Mouse (Mus musculus) activated CD4-positive, CD25-positive, alpha-beta regulatory T cell, adult 4 months (primary cell): Measurements from ENCODE around the gene Gm12185. TPM values are rescaled to one million over a fixed set of nuclear protein-coding genes. Genes with fewer than 3 reads are reported as not detected.
"Not testable (repeated sequence)": the region's sequence is repeated elsewhere in the genome, so short reads cannot be mapped to it uniquely, and the experiment has no call there.

Experiments
- ATAC-seq: one replicate; pipeline ENCODE4 v1.8.0; 2017
- polyA plus RNA-seq, 2 experiments: library from polyadenylated mRNA; unstranded; fragments of 100-300 nt; shearing (Covaris generic); gene quantifications; one replicate each; pipeline ENCODE4 v1.2.1; 2017

Gm12185 gene
- polyA plus RNA-seq, 2 experiments from 2014 or later = 4.9 to 7.3 TPM

DNA sequence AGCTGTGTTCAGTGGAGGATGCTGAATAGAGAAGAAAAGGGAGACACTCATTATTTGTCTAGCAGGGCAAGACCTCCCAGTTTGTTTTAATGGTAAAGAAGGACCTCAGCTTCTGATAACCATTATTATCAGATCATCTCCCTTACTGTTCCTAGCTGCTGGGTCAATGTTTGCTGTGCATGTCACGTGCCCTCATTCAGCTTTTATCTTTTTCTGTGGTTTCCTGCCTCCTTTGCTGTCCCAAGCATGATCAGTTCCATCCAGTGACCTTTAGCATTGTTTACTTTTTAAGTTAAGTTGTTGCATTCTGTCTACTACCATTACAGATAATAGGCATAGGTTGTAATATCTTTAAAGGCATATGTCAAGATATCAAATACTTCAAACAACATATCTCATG, 83.6 kb downstream of the Gm12185 start:
- no peak for ATAC-seq

DNA sequence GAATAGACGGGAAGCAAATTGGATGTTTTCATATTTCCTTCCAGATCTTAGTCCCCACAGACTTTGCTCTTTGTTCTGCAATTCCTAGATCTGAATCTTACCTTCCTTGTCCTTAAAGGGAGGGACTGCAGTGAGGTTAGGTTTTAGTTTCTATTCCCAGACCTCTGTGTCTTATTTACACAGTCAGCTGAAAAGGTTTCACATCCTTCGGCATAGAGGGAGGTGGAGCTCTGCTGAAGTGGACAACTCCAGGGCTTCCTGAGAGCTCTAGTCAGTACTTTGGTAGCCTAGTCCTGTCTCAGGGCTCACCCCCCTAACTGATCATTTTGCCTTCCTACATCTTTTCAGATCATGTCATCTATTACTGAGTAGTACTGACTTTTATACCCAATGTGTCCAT, 90.0 kb downstream of the Gm12185 start, which contains the start of gene Gm5431:
TSS of gene Gm5431 (minus strand) at position 194 of the 400 bp plus-strand sequence.
- ATAC-seq = no peak

DNA sequence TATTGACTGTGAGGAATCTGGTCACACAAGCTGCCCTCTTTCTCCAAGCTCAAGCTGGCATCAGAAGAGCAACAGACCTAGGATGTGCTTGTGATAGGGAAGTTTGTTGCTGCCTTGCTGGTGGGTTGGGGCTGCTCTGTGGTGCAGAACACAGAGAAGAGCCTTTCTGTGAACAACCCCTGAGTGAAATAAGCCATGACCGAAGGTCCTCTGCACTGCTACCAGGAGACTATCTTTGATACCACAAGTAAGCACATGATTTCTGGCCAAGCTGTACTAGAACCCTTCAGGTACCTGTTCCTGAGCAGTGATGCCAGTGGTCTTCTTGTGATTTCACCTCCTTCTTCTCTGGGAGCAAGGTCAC, 90.5 kb downstream of the Gm12185 start:
- ATAC-seq = not testable (repeated sequence)

DNA sequence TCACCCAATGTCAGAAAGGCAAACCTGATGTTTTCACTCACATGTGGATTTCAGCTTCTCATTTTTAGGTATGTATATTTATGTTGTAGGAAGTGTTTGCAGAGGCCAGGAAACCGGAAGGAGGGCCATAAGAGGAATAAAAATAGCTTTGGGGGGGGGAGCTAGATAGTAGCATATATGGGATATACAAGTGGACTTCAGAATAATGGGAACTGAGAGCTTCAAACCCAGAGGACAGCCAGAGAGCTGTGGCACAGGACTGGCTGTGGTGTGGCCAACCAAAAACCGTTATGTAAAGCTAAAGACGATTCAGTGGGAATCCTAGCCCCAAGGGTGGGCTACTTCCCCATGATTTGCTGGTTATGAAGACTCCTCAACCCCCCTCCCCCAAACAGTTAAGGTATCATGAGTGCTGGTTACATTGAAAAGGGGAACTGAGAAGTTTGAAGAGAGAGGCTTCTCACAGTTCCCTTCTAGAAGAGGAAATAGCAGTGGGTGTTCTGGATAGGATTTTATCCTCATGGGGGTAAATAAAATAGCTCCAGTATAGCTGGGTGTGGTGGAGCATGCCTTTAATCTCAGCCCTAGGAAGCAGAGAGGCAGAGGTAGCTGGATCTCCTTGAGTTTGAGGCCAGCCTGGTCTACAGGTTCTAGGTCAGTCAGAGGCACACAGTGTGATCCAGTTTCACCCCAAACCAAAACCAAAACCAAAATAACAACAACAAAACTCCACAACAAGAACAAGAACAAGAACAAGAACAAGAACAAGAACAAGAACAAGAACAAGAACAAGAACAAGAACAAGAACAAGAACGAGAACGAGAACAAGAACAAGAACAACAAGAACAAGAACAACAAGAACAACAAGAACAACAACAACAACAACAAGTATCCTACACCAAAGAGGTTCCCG, 91.1 kb downstream of the Gm12185 start:
- ATAC-seq = not testable (repeated sequence)

DNA sequence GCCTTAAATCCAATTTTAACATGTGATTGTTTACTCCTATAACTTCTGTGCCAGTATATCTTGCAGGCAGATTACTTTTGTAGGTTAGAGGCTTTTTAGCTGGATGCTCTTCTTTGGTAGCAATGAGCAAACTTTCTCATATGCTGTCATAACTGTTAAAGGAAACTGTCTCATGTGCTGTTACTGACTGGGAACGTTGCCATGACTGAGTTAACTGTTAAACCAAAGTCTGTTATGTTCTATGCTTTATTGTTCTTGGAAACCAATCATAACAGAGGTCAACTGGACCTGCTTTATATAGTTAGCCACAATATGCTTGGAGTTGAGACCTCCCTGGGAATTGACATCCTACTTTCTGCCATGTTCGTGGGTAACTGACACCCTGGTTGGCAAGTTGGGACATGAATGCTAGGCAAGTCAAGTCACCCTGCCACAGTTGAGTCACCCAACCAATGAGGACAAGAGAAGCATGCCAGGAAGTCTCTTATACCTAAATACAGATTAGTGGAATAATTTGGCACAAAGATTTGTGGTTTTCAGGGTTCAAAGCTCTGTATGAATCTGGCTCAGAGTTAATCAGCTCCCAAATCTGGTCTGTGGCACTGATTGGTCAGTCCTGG, 93.1 kb downstream of the Gm12185 start:
- no peak for ATAC-seq

DNA sequence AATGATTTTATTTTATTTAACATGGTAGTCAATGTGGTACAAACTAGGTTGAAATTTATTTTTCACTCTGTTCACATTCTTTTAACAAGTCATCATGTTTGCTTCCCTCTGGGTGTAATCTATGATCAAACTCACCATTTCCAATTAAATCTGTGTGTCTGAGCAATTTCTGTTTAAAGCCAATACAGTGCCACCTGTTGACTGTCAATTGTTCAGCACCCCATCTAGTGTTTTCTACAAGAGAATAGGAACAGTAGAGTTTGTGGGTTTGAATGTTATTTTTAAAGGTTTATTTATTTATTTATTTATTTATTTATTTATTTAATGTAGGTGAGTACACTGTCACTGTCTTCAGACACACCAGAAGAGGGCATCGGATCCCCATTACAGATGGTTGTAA, 115.3 kb downstream of the Gm12185 start:
- ATAC-seq = no peak

DNA sequence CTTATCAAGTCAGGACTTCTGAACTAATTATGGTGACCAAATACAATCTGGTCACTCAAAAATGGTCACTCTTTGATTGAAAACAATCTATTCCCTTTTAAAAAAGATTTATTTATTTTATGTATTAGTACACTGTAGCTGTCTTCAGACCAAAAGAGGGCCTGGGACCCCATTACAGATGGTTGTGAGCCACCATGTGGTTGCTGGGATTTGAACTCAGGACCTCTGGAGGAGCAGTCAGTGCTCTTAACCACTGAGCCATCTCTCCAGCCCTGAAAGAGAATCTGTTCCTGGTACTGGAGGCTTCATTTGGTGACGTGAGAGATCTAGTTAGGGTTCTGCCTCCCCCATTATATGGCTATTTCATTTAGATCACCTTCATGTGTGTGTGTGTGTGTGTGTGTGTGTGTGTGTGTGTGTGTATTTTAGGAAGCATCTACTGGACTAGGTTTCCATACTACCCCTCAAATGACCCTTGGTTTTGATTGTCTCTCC, 116.6 kb downstream of the Gm12185 start:
- not testable (repeated sequence) for ATAC-seq

DNA sequence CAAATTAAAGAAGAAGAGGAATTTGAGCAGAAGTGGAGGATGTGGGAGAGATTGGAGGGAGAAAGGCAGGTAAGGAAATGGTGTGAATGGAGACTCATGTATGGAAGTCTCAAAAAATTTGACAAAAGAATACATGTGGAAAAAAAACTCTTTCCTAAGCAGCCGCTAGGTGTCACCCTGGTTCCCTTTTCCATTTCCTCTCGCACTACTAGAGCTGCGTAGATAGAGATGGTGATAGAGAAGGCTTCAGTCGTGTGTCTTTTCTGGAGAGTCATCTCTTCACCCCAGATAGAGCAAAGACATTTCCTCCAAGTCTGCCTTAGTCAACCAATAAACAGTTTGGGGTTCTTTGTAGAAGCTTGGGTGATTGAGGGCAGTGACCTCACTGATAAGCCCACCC, 117.6 kb downstream of the Gm12185 start:
- peak; percentile 61 for ATAC-seq

DNA sequence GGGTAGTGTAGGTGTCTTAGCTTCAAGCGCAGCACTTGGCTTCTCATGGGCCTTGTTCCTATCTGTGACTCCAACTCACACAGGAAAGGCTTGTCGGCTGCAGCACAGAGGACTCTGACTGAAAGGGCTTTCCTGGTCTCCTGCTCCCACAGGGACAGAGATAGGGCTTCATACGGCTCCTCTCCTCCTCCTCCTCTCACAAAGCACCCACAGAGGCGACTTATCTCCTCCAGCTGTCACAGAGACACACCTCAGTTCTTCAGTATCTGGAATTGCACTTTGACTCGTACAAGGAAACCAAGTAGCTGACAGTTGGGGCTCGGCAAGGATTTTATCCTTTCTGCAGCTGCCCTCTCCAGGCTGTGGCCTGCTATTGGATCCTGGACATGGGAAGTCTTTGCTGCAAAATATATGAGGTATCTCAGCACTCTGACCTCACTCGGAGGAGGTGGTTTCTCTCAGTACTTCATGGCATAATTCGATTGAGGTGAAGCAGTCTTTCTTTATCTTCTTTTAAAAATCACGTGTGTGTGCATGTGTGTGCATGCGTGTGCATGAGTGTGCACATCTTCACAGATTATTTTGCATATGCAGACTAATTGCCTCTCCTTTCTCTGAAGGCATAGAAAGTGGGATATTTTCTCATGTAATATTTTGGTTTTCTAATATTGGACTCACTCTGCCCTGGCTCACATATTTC, 118.3 kb downstream of the Gm12185 start:
- no peak for ATAC-seq

DNA sequence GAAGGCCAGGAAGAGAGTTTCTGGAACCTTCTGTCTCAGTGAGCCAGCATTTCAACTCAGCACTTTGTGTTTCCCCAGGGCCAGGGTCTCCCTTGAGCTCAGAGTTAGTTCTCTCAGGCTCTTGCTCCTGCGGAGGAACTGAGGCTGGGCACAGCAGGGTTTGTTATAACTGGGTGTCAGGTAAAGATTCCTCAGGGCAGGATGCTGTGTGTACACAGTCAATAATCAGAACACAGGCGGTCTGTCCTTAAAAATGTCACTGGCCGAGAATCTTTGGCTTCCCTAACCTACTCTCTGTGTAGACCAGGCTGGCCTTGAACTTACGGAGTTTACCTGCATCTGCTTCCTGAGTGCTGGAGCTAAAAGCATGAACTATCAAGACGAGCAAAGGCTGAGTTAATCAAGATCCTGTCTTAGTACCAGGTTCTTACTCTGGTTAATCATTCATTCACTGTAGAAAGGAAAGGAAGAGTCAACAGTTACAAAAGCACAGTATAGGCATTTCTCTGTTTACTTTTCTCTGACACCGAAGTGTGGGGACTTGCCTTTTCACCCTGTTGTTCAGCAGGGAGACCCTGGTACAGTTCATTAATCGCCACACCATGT, 119.2 kb downstream of the Gm12185 start:
- no peak for ATAC-seq

DNA sequence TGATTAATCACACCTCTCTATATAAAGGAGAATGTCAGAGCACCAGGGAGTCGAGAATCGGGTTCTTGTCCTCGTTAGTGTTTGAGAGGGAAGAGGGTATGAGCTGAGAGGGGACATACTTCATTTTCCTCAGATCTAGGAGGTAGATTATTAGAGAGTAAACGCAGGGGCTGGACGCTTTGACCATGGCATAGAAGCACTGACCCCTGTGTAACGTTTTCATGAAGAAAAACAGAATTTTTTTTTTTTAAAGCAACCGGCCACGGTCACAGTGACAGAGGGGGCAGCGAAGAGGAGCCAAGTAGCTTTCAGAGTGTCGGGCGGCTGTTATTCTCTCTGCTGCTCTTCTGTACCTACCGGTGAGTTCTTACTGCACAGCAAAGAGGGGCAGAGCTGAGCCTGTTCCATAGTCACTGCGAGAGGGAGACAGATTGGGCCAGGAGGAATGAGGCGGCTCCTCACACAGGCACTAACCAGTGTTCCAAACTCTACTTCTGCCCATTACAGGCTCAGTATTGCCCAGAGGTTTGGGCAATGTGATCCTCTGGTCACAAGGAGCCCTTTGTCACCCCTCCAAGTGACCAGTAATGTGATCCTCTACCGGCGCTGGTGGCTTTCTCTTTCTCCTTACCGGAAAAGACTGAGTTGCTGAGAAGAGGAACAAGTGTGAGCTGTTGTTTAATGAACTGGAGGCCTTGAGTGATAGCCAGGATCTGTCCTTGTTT, 120.0 kb downstream of the Gm12185 start:
- peak; percentile 22 for ATAC-seq

DNA sequence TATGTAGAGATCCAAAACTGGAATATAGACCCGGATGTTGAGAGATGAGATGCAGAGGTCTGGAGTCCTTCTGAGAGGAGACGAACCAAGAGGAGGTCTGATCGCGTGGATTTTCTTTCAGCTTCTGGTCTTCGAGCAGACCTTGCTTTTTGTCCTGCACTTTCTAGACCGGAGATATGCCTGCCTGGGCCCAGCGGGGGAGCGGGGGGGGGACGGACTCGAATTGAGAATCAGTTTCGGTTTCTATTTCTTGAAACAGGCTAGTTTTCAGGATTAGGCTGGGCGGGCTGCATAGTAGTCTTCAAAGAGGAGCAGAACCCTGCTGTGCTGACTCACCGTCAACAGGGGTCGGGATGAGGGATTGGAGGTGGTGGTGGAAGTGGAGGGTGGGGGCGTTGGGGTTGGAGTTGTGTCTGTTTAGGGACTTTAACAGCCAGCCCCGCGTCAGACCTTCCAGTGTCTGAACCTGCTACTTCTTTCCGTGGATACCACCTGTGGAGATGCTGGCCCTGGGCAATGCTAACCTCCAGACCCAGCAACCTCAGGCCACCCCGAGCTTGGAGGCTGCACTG, 120.7 kb downstream of the Gm12185 start, which contains the start of gene Irgm1:
TSS of gene Irgm1 (minus strand) at position 483 of the 572 bp plus-strand sequence.
- peak; percentile 71 for ATAC-seq

DNA sequence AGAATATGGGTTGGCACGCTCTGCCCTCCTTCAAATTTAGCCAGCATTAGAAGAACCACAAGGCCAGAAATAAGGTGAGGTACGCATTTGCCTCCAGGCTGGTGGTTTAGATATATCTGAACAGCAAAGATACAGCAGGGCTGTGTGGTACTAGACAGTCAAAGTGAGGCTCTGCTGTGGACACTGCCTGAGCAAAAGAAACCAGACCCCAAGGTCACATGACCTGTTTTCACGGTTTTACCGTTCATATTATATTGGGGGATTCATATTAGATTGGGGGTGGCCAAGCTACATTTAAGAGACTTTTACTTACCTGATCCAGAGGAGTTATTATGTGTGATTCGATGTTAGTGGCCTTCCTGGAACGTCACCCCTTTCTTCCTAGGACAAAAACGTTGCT, 121.2 kb downstream of the Gm12185 start:
- no peak for ATAC-seq

DNA sequence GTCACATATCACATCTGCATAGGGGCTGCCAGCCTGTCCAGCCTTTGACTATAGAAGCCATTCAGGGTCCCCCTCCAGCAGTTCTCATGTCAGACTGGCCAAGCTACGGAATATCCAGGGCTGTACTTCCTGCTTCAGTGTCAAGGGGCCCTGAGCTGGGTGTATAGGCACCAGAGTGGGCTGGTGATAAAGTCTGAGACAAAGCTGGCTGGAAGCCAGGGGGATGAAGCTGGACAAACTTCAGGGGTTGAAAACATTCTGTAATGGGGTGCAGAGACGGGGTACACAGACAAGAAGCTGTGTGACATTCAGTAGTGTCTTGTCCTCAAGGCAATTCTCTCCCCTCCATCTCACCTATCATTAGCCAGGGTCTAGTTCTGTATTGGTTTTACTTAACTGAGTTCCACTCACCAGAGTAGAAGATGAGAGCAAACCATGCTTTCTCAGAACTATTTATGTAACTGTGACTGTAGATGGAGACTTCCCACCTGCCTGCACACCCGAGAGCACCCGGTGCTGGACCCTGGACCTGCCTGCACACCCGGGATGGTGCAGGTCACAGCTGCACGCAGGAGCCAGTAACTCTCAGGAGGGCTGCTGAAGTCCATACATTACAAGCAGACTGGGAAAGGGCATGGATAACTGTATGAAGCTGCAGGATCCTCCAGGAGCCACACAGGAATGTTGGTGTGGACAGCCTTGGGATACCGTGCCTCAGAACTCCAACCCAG, 122.5 kb downstream of the Gm12185 start:
- ATAC-seq = no peak

DNA sequence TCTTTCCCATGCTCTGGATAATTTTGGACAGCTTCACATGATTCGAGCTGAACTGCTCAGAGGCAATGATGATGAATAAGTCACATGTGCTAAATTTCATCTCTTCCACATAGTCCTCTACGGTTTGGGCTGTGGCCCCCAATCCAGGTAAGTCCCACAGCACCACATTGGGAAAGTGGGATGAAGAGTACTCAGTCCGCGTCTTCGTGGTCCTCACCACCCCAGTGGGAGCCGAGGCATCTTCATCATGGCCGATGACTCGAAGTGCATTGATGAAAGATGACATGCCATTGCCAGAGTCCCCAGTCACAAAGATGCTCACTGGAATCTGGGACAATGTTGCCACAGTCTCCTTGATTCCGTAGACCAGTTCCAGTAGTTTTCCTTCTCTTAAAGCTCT, 125.5 kb downstream of the Gm12185 start:
- ATAC-seq = no peak

DNA sequence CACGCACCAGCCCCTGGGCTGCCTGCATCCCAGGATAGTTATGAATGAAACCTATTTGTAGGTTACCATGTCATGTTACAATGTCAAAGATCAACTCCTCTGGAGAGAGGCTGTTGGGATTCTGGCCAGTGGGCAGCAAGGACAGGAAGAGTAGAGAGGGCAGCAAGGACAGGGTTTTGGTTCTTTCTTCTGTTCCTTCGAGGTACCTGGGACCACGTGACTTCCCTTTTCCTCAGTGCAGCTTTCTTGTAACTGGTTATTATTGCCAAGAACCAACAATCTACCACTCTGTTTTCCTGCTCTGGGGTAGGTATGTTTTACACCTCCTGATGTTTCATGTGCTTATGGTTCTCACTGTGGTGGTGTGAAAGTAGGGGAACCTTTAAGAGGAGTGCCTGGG, 128.2 kb downstream of the Gm12185 start:
- no peak for ATAC-seq

DNA sequence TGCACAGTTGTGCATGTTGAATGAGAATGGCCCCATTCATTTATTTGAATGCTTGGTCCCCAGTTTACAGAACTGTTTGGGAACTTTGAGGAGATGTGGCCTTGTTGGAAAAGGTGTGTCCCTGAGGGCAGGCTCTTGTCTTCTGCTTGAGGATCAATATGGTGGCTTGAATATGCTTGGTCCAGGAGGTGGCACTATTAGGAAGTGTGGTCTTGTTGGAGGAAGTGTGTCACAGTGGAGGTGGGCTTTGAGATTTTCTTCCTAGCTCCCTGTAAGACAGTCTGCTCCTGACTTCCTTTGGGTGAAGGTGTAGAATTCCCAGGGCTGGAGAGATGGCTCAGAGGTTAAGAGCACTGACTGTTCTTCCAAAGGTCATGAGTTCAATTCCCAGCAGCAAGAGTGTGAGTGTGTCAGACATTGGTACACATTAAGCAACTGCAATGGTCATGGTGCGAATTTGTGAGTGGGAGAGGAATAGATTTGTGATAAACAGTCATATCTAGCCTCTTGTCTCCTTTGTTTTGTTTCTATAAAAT, 129.2 kb downstream of the Gm12185 start:
- no peak for ATAC-seq

DNA sequence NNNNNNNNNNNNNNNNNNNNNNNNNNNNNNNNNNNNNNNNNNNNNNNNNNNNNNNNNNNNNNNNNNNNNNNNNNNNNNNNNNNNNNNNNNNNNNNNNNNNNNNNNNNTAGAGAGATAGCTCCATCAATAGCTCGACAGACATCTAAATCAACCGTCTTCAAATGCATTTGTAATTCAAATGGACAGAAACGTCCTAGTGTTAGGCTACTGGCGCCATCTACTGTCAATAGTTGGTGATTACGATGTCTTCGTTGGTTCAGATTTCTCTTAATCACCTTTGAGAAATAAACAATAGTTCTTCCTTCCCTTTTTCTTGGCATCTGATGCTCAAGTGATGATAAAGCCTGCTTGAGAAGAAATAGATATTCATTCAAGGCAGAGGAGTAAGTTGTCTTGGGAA, 133.0 kb downstream of the Gm12185 start:
- ATAC-seq = no peak
